Mouse (Mus musculus): Measurements from ENCODE around the gene Helt. TPM values are rescaled to one million over a fixed set of nuclear protein-coding genes. Genes with fewer than 3 reads are reported as not detected.

Gene Helt
- not detected in 2 replicates for polyA plus RNA-seq (2012; rRNA removed)

- Histone ChIP-seq H3K27ac (ENCODE audit: insufficient read depth, low read depth, low read length) (no peak within 1 kb of the TSS), H3K4me3 (ENCODE audit: low read depth, low read length) (no peak within 1 kb of the TSS), H3K4me1 (ENCODE audit: control insufficient read depth, insufficient read depth, insufficient read length, low read length) (no peaks in the 10 kb centered on the region), H3K27me3 (ENCODE audit: control insufficient read depth, insufficient read depth, low read length) (peaks cover 39% of the 10 kb centered on the region), H3K36me3 (ENCODE audit: control insufficient read depth, insufficient read depth, low read length) (no peaks in the 10 kb centered on the region)
- TF ChIP-seq CTCF (IDR thresholded peaks at IDR 0.05; ENCODE audit: extremely low read depth, insufficient read length, insufficient replicate concordance, low read depth, low read length) = no peak
- TF ChIP-seq POLR2A (IDR thresholded peaks at IDR 0.05; ENCODE audit: low read depth, low read length) = no peak
- 1% methylated on average over 50 of the region's 50 CpGs for WGBS
Measured at GRCm38 (mm10) chr8:46294181-46294892, at the start of gene Helt. TSS of gene Helt (minus strand) at chr8:46294671.

GRCm38 (mm10) chr8:46342272-46342671 lies 47.8 kb upstream of the Helt start:
- Histone ChIP-seq H3K4me1 (ENCODE audit: control insufficient read depth, insufficient read depth, insufficient read length, low read length) (peaks cover 2% of the 10 kb centered on the region; the same call in 1 of the 2 replicates), H3K4me3 (ENCODE audit: low read depth, low read length) (no peak overlapping the region), H3K27me3 (ENCODE audit: control insufficient read depth, insufficient read depth, low read length) (no peaks in the 10 kb centered on the region), H3K27ac (ENCODE audit: insufficient read depth, low read depth, low read length) (no peak overlapping the region), H3K36me3 (ENCODE audit: control insufficient read depth, insufficient read depth, low read length) (no peaks in the 10 kb centered on the region)
- WGBS = 82% methylated on average over 13 of the region's 13 CpGs
- TF ChIP-seq POLR2A (IDR thresholded peaks at IDR 0.05; ENCODE audit: low read depth, low read length) (no peak), CTCF (IDR thresholded peaks at IDR 0.05; ENCODE audit: extremely low read depth, insufficient read length, insufficient replicate concordance, low read depth, low read length) (no peak)

GRCm38 (mm10) chr8:46340381-46341273 lies 46.2 kb upstream of the Helt start:
- WGBS = 50% methylated on average over 14 of the region's 14 CpGs
- peaks cover 2% of the 10 kb centered on the region; the same call in 1 of the 2 replicates for H3K4me1 ChIP-seq (ENCODE audit: control insufficient read depth, insufficient read depth, insufficient read length, low read length)

GRCm38 (mm10) chr8:46339317-46339716 lies 44.8 kb upstream of the Helt start:
- H3K4me1 ChIP-seq (ENCODE audit: control insufficient read depth, insufficient read depth, insufficient read length, low read length) = peaks cover 2% of the 10 kb centered on the region; the same call in 1 of the 2 replicates
- no peak overlapping the region for H3K4me3 ChIP-seq (ENCODE audit: low read depth, low read length)
- WGBS = 31% methylated on average over 5 of the region's 5 CpGs
- no peaks in the 10 kb centered on the region for H3K27me3 ChIP-seq (ENCODE audit: control insufficient read depth, insufficient read depth, low read length)
- no peak for TF ChIP-seq POLR2A (IDR thresholded peaks at IDR 0.05; ENCODE audit: low read depth, low read length)
- TF ChIP-seq CTCF (IDR thresholded peaks at IDR 0.05; ENCODE audit: extremely low read depth, insufficient read length, insufficient replicate concordance, low read depth, low read length) = no peak
- H3K36me3 ChIP-seq (ENCODE audit: control insufficient read depth, insufficient read depth, low read length) = no peaks in the 10 kb centered on the region
- H3K27ac ChIP-seq (ENCODE audit: insufficient read depth, low read depth, low read length) = no peak overlapping the region

More at GRCm38 (mm10) chr8:46340381-46341273, 46.2 kb upstream of the Helt start:
- no peaks in the 10 kb centered on the region for H3K27me3 ChIP-seq (ENCODE audit: control insufficient read depth, insufficient read depth, low read length)
- H3K36me3 ChIP-seq (ENCODE audit: control insufficient read depth, insufficient read depth, low read length) = no peaks in the 10 kb centered on the region
- H3K4me3 ChIP-seq (ENCODE audit: low read depth, low read length) = no peak overlapping the region
- TF ChIP-seq CTCF (IDR thresholded peaks at IDR 0.05; ENCODE audit: extremely low read depth, insufficient read length, insufficient replicate concordance, low read depth, low read length) (no peak), POLR2A (IDR thresholded peaks at IDR 0.05; ENCODE audit: low read depth, low read length) (no peak)
- H3K27ac ChIP-seq (ENCODE audit: insufficient read depth, low read depth, low read length) = no peak overlapping the region

- TF ChIP-seq CTCF (IDR thresholded peaks at IDR 0.05; ENCODE audit: extremely low read depth, insufficient read length, insufficient replicate concordance, low read depth, low read length) (no peak), POLR2A (IDR thresholded peaks at IDR 0.05; ENCODE audit: low read depth, low read length) (no peak)
- no peak overlapping the region for H3K27ac ChIP-seq (ENCODE audit: insufficient read depth, low read depth, low read length)
- no peak overlapping the region for H3K4me3 ChIP-seq (ENCODE audit: low read depth, low read length)
- H3K27me3 ChIP-seq (ENCODE audit: control insufficient read depth, insufficient read depth, low read length) = no peaks in the 10 kb centered on the region
- WGBS = 81% methylated on average over 8 of the region's 8 CpGs
- no peaks in the 10 kb centered on the region for H3K36me3 ChIP-seq (ENCODE audit: control insufficient read depth, insufficient read depth, low read length)
- peaks cover 10% of the 10 kb centered on the region for H3K4me1 ChIP-seq (ENCODE audit: control insufficient read depth, insufficient read depth, insufficient read length, low read length)
Measured at GRCm38 (mm10) chr8:46336351-46336750, 41.9 kb upstream of the Helt start.

- TF ChIP-seq CTCF (IDR thresholded peaks at IDR 0.05; ENCODE audit: extremely low read depth, insufficient read length, insufficient replicate concordance, low read depth, low read length) (no peak), POLR2A (IDR thresholded peaks at IDR 0.05; ENCODE audit: low read depth, low read length) (no peak)
- WGBS = 71% methylated on average over 7 of the region's 7 CpGs
Measured at GRCm38 (mm10) chr8:46332389-46333061, 38.1 kb upstream of the Helt start.

More at GRCm38 (mm10) chr8:46332389-46333061, 38.1 kb upstream of the Helt start:
- H3K27me3 ChIP-seq (ENCODE audit: control insufficient read depth, insufficient read depth, low read length) = no peaks in the 10 kb centered on the region
- no peaks in the 10 kb centered on the region for H3K36me3 ChIP-seq (ENCODE audit: control insufficient read depth, insufficient read depth, low read length)
- no peak overlapping the region for H3K4me3 ChIP-seq (ENCODE audit: low read depth, low read length)
- no peak overlapping the region for H3K27ac ChIP-seq (ENCODE audit: insufficient read depth, low read depth, low read length)
- peaks cover 8% of the 10 kb centered on the region; the same call in 1 of the 2 replicates for H3K4me1 ChIP-seq (ENCODE audit: control insufficient read depth, insufficient read depth, insufficient read length, low read length)

Measured in small intestine, adult 2 months (tissue).